Mouse (Mus musculus) heart, adult 2 months (tissue): Measurements from ENCODE around the gene Fhit. TPM values are rescaled to one million over a fixed set of nuclear protein-coding genes. Genes with fewer than 3 reads are reported as not detected.

Source experiments
- DNase-seq, 2 experiments: peaks; one replicate each; pipeline ENCODE4 v3.0.0; 2021
- H3K27ac ChIP-seq: fragments of 200-600 bp; 2 replicates; pipeline ENCODE4 v1.8.1; 2022
- H3K27me3 ChIP-seq: fragments of 200-500 bp; 2 replicates; pipeline ENCODE4 v1.6.1; 2012; ENCODE audit warnings: mild to moderate bottlenecking, low read length, inconsistent platforms, mixed read lengths; ENCODE audit not compliant: control insufficient read depth, insufficient read depth
- H3K36me3 ChIP-seq: fragments of 200-500 bp; 2 replicates; pipeline ENCODE4 v1.6.1; 2012; ENCODE audit warnings: low read length, inconsistent platforms; ENCODE audit not compliant: control insufficient read depth, insufficient read depth
- H3K4me1 ChIP-seq: fragments of 200-500 bp; 2 replicates; pipeline ENCODE4 v1.6.1; 2011; ENCODE audit warnings: low read length; ENCODE audit not compliant: control insufficient read depth, insufficient read depth
- H3K4me3 ChIP-seq: fragments of 200-600 bp; 2 replicates; pipeline ENCODE4 v1.8.1; 2022
- H3K79me2 ChIP-seq: fragments of 200-500 bp; replicated peaks from 2 replicates; pipeline ENCODE4 v1.6.1; 2012; ENCODE audit warnings: mild to moderate bottlenecking, inconsistent platforms, low read length, moderate library complexity, mixed read lengths; ENCODE audit not compliant: control insufficient read depth, insufficient read depth
- H3K9ac ChIP-seq: fragments of 200-500 bp; 2 replicates; pipeline ENCODE4 v1.6.1; 2012; ENCODE audit warnings: low read depth, mild to moderate bottlenecking, control low read depth, inconsistent platforms, low read length, mixed read lengths
- CTCF ChIP-seq: fragments of 200-600 bp; IDR thresholded peaks from 2 replicates; pipeline ENCODE4 v1.8.1; 2022; ENCODE audit warnings: antibody characterized with exemption, mild to moderate bottlenecking, moderate library complexity
- EP300 ChIP-seq: fragments of 200-500 bp; IDR thresholded peaks from 2 replicates; pipeline ENCODE4 v1.6.1; 2011; ENCODE audit warnings: low read depth, low read length, control low read depth; ENCODE audit not compliant: insufficient read depth
- POLR2A ChIP-seq: fragments of 200-500 bp; IDR thresholded peaks from 2 replicates; pipeline ENCODE4 v1.6.1; 2011; ENCODE audit warnings: mild to moderate bottlenecking, low read depth, low read length, control low read depth; ENCODE audit not compliant: insufficient read depth
- WGBS: fragments of 180-500 bp; shearing (Covaris S2); methylation state at CpG from one replicate; pipeline ENCODE4 v1.1.7; 2018; 5-methylcytosine and 5-hydroxymethylcytosine counted together
- intact Hi-C: fragments of 180-260 bp; cut with DNase I; formaldehyde crosslinking; loops from one replicate; pipeline ENCODE4 v1.15.1; 2025
- polyA plus RNA-seq: library from polyadenylated mRNA; depleted of rRNA; stranded (reverse); fragments of >200 nt; gene quantifications from 2 replicates; pipeline ENCODE4 v1.2.3, GENCODE M21; 2012
- total RNA-seq, 2 experiments: library from RNA; stranded (reverse); gene quantifications; 2 replicates each; pipeline ENCODE4 v1.2.3; 2021

Fhit gene
- total and polyA plus RNA-seq, 3 experiments: 1.7 to 2.3 (median 1.7) TPM

- Histone ChIP-seq H3K79me2 (no peaks in the 10 kb centered on the region), H3K36me3 (no peaks in the 10 kb centered on the region), H3K27ac (no peak overlapping the region), H3K4me3 (no peak overlapping the region), H3K4me1 (no peaks in the 10 kb centered on the region), H3K9ac (no peak overlapping the region), H3K27me3 (no peaks in the 10 kb centered on the region)
- intact Hi-C loops: no loop called here
- TF ChIP-seq CTCF: no peak
- no peak for TF ChIP-seq POLR2A
- no peak for TF ChIP-seq EP300
- 78% methylated on average over 5 of the region's 5 CpGs for WGBS
- DNase-seq: no peak
Observed at GRCm38 (mm10) chr14:9597460-9597977, 1564.3 kb downstream of the Fhit start.

GRCm38 (mm10) chr14:9589121-9589520, 1572.7 kb downstream of the Fhit start:
- Histone ChIP-seq H3K4me1 (no peaks in the 10 kb centered on the region), H3K9ac (no peak overlapping the region), H3K27ac (no peak overlapping the region), H3K79me2 (no peaks in the 10 kb centered on the region), H3K4me3 (no peak overlapping the region), H3K36me3 (no peaks in the 10 kb centered on the region), H3K27me3 (no peaks in the 10 kb centered on the region)
- TF ChIP-seq POLR2A (no peak), EP300 (no peak), CTCF (no peak)
- intact Hi-C loops: no loop called here
- no peak for DNase-seq
- 76% methylated on average over 1 of the region's 1 CpGs for WGBS

DNA sequence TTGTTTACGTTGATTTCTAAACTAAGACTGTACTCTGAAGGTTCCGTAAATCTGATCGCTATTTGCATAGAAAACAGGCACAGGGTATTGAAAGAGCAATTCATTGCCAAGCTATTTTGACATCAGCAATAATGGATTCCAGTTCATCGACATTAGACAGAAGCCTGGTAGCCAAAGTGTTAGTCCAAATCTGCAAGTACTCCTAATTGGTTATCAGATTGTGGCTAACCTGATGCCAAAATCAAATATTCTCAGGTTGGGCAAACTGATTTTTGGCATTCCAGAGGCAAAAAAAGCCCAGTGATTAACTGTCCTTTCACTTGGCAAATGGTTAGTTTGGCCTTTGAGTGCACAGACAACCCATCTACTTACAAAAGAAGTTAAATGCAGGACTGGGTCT, 1573.9 kb downstream of the Fhit start:
- no peak for TF ChIP-seq POLR2A
- H3K27ac ChIP-seq: no peak overlapping the region
- 89% methylated on average over 4 of the region's 4 CpGs for WGBS

DNA sequence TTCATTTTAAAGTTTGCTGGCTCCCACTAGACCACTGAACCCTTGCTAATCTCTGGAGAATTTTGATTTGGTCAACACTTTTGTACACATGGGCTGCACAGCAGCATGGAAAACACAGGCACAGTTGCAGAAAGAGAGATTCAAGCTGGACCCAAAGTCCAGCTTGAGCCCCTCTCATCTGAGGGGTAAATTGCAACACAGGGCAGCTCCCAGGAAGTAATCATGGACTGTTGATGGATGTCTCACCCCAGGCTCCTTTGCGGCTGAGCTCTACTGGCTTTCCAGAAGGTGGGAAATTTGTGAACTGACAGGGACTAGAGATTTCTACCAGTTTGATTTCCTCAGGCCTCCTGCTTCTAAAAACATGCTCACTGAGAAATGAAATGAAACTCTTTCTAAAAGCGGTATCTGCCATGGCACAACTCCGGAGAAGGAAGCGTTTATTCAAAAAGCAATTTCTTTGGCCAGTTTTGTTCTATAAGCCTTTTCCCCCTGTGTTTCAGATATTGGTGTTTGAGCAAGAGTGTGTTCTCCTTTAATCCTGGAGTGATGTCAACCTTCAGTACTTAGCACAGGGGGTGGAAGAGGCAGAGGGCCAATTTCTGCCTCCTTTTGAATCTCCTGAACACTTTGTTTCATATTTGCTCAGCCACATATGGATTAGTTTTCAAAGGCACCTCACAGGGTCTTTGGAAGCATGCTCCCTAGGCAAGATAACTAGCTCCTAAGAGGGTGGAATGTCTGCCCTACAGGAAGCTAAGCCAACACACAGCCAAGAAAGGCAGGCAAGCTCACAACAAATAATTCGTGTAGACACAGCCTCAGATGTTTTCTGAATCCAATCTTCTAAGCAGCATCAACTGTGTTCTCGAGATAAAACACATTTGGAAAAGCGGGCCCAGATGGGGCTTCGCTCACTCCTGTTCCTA, 1578.3 kb downstream of the Fhit start:
- Histone ChIP-seq H3K79me2 (no peaks in the 10 kb centered on the region), H3K4me3 (no peak overlapping the region), H3K27me3 (no peaks in the 10 kb centered on the region), H3K4me1 (no peaks in the 10 kb centered on the region), H3K36me3 (no peaks in the 10 kb centered on the region), H3K27ac (no peak overlapping the region), H3K9ac (no peak overlapping the region)
- 78% methylated on average over 8 of the region's 8 CpGs for WGBS
- no peak for TF ChIP-seq POLR2A
- no peak for DNase-seq
- intact Hi-C loops: no loop called here

More for the DNA sequence above, 1573.9 kb downstream of the Fhit start:
- H3K36me3 ChIP-seq: no peaks in the 10 kb centered on the region
- no peaks in the 10 kb centered on the region for H3K79me2 ChIP-seq
- DNase-seq: no peak
- no peaks in the 10 kb centered on the region for H3K27me3 ChIP-seq
- no peaks in the 10 kb centered on the region for H3K4me1 ChIP-seq
- no peak overlapping the region for H3K9ac ChIP-seq
- intact Hi-C loops: no loop called here
- no peak overlapping the region for H3K4me3 ChIP-seq

DNA sequence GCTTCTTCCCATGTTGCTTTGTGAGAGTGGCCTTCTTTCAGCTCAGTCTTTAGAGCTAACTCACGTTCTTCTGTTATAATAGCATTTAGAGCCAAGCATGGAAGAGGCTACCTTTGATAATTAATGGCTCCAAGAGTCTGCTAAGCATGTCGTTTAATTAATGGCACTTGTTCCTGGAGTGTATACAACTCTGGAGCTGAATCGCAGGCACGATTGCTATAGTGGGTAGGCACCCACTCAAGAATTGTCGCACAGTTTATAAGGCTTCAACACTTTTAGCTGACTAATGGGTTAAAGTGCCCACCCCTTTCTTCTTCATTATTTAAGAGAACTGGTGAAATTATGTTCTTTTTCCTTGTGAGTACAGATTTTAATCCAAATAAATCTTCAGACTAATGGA, 1605.5 kb downstream of the Fhit start:
- H3K27ac ChIP-seq: no peak overlapping the region
- intact Hi-C loops: no loop called here
- no peak overlapping the region for H3K9ac ChIP-seq
- H3K4me3 ChIP-seq: no peak overlapping the region
- 74% methylated on average over 5 of the region's 5 CpGs for WGBS
- H3K79me2 ChIP-seq: no peaks in the 10 kb centered on the region
- no peak for DNase-seq
- TF ChIP-seq CTCF (no peak), POLR2A (no peak), EP300 (no peak)
- H3K4me1 ChIP-seq: no peaks in the 10 kb centered on the region
- H3K36me3 ChIP-seq: no peaks in the 10 kb centered on the region
- H3K27me3 ChIP-seq: no peaks in the 10 kb centered on the region

- no peak for DNase-seq
- Histone ChIP-seq H3K79me2 (no peaks in the 10 kb centered on the region), H3K4me3 (no peak overlapping the region), H3K36me3 (no peaks in the 10 kb centered on the region), H3K4me1 (no peaks in the 10 kb centered on the region), H3K27me3 (no peaks in the 10 kb centered on the region), H3K27ac (no peak overlapping the region), H3K9ac (no peak overlapping the region)
- intact Hi-C loops: no loop called here
- TF ChIP-seq EP300: no peak
- TF ChIP-seq POLR2A: no peak
- TF ChIP-seq CTCF: no peak
- 31% methylated on average over 6 of the region's 6 CpGs for WGBS
Observed at GRCm38 (mm10) chr14:9555807-9556206, 1606.0 kb downstream of the Fhit start.
